Mouse (Mus musculus): Measurements from ENCODE around the gene Acot2. TPM values are rescaled to one million over a fixed set of nuclear protein-coding genes. Genes with fewer than 3 reads are reported as not detected.
"Not testable (repeated sequence)": the region's sequence is repeated elsewhere in the genome, so short reads cannot be mapped to it uniquely, and the experiment has no call there.

Acot2 gene
- 58.8 and 67.3 TPM in 2 replicates for polyA plus RNA-seq (2012; ENCODE audit: insufficient read depth, insufficient read length, missing spikeins)

DNA sequence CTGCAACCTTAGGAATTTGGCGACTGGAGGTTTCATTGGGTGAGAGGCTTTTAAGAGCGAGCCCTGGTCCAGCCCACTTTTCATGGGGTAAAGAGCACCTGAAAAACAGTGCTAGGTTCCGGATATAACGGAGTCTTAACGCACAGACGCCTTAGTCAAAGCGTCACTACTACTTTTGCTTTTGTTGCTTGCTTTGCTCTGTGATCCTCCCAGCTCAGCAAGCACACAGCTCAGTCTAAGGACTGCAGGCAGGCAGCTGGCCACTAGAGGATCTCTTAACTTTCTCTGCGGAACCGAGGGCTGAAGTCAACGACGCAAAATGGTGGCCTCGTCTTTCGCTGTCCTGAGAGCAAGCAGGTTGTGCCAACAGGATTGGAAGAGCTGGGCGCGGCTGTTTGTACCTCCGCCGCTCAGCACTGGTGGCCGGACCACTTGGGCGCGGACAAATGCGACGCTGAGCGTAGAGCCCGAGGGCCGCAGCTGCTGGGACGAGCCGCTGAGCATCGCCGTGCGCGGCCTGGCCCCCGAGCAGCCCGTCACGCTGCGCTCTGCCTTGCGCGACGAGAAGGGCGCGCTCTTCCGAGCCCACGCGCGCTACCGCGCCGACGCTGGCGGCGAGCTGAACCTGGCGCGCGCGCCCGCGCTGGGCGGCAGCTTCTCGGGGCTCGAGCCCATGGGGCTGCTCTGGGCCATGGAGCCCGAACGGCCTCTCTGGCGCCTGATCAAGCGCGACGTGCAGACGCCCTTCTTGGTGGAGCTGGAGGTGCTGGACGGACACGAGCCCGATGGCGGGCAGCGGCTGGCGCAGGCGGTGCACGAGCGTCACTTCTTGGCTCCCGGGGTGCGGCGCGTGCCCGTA is at the start of gene Acot2:
Acot2 (plus strand) TSS at position 279 of the 859 bp plus-strand sequence.
- peaks cover 6% of the 10 kb centered on the region; the same call in 1 of the 2 replicates for H3K4me1 ChIP-seq (ENCODE audit: control insufficient read depth, insufficient read depth, insufficient read length, low read length)
- peak within 1 kb of the TSS; percentile 92 for H3K27ac ChIP-seq (replicated peaks; ENCODE audit: low read depth, low read length)
- H3K4me3 ChIP-seq (ENCODE audit: insufficient read depth, low read depth, low read length) = peak within 1 kb of the TSS; percentile 86

DNA sequence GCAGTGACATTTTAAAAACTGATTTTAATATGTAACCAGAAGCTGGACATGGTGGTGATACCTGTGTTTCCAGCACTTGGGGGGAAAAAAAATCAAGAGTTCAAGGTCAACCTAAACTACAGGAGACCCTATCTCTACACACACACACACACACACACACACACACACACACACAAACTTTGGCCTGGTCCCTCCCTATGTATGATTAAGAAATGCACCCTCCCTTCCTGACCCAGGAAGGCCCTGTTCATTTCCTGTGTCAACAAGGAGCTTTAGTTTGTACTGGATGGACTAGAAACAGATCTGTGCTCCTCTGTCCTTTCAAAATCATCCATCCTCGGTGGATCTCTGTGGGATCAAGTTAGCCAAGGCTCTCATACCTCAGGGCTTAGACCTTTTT is 49.1 kb upstream of the Acot2 start:
- H3K4me3 ChIP-seq (ENCODE audit: insufficient read depth, low read depth, low read length) = not testable (repeated sequence)

DNA sequence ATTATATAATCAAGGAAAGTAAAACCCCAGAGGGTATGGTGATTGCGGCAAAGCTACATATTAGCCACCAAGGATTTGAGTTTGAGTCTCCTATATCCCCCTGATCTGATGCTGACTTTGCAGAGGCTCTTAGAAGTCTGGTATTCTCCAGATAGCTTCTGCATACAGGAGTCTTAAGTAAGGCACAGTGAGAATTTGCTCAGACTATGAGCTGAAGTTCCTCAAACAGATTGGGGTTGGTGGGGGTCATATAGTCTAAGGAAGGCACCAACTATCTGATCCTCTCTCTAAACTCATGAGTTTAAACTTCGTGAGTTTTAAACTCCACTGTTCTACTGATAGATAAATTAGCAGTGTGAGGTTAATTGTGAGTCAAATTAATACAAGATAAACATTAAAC is 48.3 kb upstream of the Acot2 start:
- no peaks in the 10 kb centered on the region for H3K4me1 ChIP-seq (ENCODE audit: control insufficient read depth, insufficient read depth, insufficient read length, low read length)
- H3K4me3 ChIP-seq (ENCODE audit: insufficient read depth, low read depth, low read length) = no peak overlapping the region
- H3K27ac ChIP-seq (replicated peaks; ENCODE audit: low read depth, low read length) = no peak overlapping the region

More for the DNA sequence above, 49.1 kb upstream of the Acot2 start:
- not testable (repeated sequence) for H3K4me1 ChIP-seq (ENCODE audit: control insufficient read depth, insufficient read depth, insufficient read length, low read length); H3K27ac ChIP-seq (replicated peaks; ENCODE audit: low read depth, low read length)

DNA sequence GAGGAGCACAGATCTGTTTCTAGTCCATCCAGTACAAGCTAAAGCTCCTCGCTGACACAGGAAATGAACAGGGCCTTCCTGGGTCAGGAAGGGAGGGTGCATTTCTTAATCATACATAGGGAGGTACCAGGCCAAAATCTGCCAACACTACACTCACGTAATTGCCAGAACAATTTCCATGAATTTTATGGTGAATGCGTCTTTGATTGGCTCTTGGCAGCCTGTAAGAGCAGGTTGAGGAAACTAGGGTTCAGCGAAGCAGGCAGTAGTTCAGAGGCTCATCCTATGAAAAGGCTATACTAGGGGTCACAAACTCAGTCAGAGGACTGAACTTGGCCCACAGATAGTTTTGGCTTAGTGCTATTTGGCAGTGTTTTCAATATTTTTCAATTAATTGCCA is 47.6 kb upstream of the Acot2 start:
- Histone ChIP-seq H3K4me1 (ENCODE audit: control insufficient read depth, insufficient read depth, insufficient read length, low read length) (no peaks in the 10 kb centered on the region), H3K4me3 (ENCODE audit: insufficient read depth, low read depth, low read length) (no peak overlapping the region), H3K27ac (replicated peaks; ENCODE audit: low read depth, low read length) (peak overlapping the region; percentile 27; the same call in 1 of the 2 replicates)

DNA sequence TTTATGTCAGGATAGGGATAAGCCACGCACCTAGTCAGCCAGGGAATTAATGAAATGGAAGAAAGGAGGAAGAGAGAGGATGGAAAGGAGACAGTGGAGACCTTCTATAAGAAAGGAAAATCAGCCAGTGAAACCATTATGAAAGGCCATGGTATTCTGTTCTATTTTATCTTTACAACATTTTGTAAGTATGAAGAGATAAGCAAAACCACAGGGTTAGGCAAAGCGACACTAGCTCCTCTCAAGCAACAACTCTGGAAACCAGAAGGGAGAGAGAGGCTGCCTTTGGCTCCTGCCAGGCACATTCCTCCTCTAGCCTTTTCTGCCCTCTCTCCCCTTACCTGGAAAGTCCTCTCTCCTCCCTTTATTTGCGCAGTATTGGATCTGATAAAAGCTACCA is 45.7 kb upstream of the Acot2 start:
- Histone ChIP-seq H3K4me1 (ENCODE audit: control insufficient read depth, insufficient read depth, insufficient read length, low read length) (no peaks in the 10 kb centered on the region), H3K27ac (replicated peaks; ENCODE audit: low read depth, low read length) (no peak overlapping the region), H3K4me3 (ENCODE audit: insufficient read depth, low read depth, low read length) (no peak overlapping the region)

DNA sequence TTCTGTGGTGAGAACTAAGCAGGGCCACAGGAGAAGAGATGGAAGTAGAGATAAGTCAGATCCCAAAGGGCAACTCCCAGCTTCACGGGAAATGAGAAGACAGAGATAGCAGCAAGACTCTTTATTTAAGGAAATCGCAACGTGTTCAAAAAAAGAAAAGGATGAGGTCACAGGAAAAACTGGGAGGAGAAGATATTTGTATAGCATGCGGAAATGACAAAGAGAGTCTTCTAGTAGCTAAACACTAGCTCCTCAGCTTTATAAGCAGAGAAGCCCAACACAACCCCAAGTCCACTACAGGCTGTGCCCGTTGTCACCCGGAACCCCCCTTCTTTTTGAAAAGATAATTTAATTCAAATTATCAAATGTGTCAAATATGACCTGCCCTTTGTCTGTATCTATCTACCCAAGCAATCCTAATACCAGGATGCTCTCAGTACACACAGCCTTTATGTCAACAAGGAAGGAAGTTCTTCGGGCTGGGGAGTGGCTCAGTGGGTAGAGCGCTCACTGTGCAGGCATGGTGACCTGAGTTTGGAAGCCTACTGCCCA is 40.3 kb upstream of the Acot2 start:
- Histone ChIP-seq H3K4me1 (ENCODE audit: control insufficient read depth, insufficient read depth, insufficient read length, low read length) (peaks cover 11% of the 10 kb centered on the region), H3K4me3 (ENCODE audit: insufficient read depth, low read depth, low read length) (no peak overlapping the region), H3K27ac (replicated peaks; ENCODE audit: low read depth, low read length) (peak overlapping the region; percentile 63)

DNA sequence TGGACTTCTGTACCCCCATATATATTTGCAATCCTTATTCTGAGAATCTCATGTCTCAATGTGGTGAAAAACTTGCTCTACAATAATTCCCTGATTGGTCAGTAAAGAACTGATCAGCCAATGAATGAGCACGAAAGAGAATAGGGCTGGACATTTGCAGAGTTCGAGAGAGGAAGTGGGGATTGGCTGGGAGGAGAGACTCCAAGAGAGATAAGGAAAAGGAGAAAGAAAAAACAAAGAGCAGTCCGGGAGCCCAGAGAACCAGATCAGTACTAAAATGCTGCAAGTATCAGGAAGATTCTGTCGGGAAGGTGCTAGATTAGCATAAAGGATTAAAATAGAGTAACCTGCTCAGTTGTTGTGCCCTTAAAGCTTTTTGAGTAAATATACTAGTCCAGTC is 38.6 kb upstream of the Acot2 start:
- H3K4me1 ChIP-seq (ENCODE audit: control insufficient read depth, insufficient read depth, insufficient read length, low read length) = peaks cover 13% of the 10 kb centered on the region
- no peak overlapping the region for H3K4me3 ChIP-seq (ENCODE audit: insufficient read depth, low read depth, low read length)
- no peak overlapping the region for H3K27ac ChIP-seq (replicated peaks; ENCODE audit: low read depth, low read length)

DNA sequence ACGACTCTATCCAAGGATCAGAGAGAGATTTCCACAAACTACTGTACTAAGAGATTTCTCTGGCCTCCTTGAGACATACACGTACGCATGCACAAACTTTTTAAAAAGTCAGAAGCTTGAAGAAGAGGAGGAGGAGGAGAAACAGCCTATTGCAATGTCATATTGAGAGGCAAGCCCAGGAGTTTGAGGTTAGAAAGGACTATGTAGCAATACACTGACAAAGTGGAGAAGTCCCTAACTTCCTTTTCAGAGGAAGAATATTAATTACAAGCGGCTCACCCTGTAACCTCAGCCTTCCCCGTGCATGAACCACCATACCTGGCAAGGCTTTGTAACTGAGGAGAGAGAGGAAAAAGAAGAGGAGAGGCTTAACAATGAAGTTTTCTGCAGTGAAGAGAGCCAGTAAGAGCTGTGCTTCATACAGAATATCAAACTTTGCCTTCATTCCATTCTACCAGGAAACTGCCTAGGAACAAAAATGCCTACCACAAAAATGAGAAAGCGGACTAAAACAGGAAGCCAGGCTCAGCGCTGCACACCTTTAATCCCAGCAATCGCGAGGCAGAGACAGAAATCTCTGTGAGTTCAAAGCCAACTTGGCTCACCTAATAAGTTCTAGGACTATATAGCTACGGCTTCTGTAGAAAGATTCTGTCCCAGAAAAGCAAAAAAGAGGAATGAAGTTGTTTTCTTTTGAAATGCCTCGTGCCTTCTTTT is 37.7 kb upstream of the Acot2 start:
- Histone ChIP-seq H3K4me1 (ENCODE audit: control insufficient read depth, insufficient read depth, insufficient read length, low read length) (peaks cover 13% of the 10 kb centered on the region), H3K4me3 (ENCODE audit: insufficient read depth, low read depth, low read length) (peak overlapping the region; percentile 96), H3K27ac (replicated peaks; ENCODE audit: low read depth, low read length) (peak overlapping the region; percentile 48)

DNA sequence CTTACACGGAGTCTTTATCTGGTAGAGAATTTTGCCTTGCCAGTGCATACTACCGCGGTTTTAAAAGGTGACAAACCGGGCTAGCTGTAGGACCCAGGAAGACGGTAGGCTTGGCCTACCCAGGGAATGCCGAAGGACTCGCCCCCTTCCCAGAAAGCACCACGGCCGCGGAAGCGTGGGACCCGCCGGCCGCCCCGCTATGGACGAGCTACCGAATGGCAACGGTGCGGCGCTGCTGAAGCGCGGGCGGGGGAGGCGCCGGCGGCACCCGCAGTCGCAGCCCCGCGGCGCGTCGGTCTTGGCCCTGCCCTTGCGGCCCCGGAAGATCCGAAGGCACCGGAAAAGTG is 37.2 kb upstream of the Acot2 start, which contains the start of gene Riox1:
Riox1 (plus strand) TSS at position 116 of the 347 bp plus-strand sequence.
- H3K4me1 ChIP-seq (ENCODE audit: control insufficient read depth, insufficient read depth, insufficient read length, low read length) = peaks cover 13% of the 10 kb centered on the region
- peak within 1 kb of the TSS; percentile 48 for H3K27ac ChIP-seq (replicated peaks; ENCODE audit: low read depth, low read length)

DNA sequence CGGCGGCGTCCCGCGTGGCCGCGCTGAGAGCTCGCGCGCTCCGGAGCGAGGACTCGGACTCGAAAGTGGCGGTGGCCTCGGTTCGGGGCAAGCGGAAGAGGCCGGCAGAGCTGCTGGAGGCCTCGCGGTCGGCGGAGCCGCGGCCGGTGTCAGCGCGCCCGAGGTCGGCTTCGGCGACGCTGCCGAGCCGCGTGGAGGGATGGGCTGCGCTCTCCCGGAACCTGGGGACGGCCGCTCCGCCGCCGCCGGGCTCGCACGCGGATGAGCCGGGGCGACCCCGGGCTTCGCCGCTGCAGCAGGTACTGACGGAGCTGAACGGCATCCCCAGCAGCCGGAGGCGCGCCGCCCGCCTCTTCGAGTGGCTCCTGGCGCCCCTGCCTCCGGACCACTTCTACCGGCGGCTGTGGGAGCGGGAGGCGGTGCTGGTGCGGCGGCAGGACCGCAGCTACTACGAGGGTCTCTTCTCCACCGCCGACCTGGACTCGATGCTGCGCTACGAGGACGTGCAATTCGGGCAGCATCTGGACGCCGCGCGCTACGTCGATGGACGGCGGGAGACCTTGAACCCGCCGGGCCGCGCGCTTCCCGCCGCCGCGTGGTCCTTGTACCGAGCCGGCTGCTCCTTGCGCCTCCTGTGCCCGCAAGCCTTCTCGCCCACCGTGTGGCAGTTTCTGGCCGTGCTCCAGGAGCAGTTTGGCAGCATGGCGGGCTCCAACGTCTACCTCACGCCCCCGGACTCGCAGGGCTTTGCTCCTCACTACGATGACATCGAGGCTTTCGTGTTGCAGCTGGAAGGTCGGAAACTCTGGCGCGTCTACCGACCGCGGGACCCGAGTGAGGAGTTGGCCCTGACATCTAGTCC is 36.6 kb upstream of the Acot2 start:
- Histone ChIP-seq H3K4me1 (ENCODE audit: control insufficient read depth, insufficient read depth, insufficient read length, low read length) (peaks cover 13% of the 10 kb centered on the region), H3K27ac (replicated peaks; ENCODE audit: low read depth, low read length) (0 out of 2 replicates have a peak overlapping the region, but pooled peaks have one; percentile 26), H3K4me3 (ENCODE audit: insufficient read depth, low read depth, low read length) (peak overlapping the region; percentile 96)

More for the DNA sequence above, 37.2 kb upstream of the Acot2 start, which contains the start of gene Riox1:
- H3K4me3 ChIP-seq (ENCODE audit: insufficient read depth, low read depth, low read length) = peak within 1 kb of the TSS; percentile 96

DNA sequence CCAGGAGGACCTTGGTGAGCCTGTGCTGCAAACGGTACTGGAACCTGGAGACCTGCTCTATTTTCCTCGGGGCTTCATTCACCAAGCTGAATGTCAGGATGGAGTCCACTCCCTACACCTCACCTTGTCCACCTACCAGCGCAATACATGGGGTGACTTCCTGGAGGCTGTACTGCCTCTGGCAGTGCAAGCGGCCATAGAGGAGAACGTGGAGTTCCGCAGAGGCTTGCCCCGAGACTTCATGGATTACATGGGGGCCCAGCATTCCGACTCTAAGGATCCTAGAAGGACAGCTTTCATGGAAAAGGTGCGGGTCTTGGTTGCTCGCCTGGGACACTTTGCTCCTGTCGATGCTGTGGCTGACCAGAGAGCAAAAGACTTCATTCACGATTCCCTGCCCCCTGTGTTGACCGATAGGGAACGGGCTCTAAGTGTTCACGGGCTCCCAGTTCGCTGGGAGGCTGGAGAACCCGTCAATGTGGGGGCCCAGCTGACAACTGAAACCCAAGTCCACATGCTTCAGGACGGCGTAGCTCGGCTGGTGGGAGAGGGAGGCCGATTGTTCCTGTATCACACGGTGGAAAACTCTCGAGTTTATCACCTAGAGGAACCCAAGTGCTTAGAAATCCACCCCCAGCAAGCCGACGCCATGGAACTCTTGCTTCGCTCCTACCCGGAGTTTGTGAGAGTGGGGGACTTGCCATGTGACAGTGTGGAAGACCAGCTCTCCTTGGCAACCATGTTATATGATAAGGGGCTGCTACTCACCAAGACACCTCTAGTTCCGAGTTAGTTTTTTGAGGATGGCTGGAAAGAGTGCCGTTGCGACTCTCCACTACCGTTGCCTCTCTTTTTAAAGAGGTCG is 35.7 kb upstream of the Acot2 start:
- Histone ChIP-seq H3K4me1 (ENCODE audit: control insufficient read depth, insufficient read depth, insufficient read length, low read length) (peaks cover 13% of the 10 kb centered on the region), H3K4me3 (ENCODE audit: insufficient read depth, low read depth, low read length) (peak overlapping the region; percentile 96), H3K27ac (replicated peaks; ENCODE audit: low read depth, low read length) (no peak overlapping the region)

DNA sequence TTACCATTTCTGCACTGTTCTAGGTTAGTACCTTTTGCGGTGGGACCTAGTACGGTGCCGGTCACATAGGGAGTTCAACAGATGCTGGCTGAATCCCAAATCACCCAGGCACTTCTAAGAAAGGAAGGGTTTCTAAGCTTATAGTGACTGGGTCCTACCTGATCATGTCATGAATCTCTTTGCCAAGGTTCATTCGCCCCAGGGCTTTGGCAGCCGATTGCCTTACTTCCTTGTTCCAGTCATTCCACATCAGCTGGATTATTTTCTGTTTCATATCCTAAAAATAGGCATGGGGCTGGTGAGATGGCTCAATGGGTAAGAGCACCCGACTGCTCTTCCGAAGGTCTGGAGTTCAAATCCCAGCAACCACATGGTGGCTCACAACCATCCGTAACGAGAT is 29.4 kb upstream of the Acot2 start:
- Histone ChIP-seq H3K27ac (replicated peaks; ENCODE audit: low read depth, low read length) (no peak overlapping the region), H3K4me3 (ENCODE audit: insufficient read depth, low read depth, low read length) (no peak overlapping the region), H3K4me1 (ENCODE audit: control insufficient read depth, insufficient read depth, insufficient read length, low read length) (0 out of 2 replicates have a peak, but pooled peaks cover 3% of the 10 kb centered on the region)

DNA sequence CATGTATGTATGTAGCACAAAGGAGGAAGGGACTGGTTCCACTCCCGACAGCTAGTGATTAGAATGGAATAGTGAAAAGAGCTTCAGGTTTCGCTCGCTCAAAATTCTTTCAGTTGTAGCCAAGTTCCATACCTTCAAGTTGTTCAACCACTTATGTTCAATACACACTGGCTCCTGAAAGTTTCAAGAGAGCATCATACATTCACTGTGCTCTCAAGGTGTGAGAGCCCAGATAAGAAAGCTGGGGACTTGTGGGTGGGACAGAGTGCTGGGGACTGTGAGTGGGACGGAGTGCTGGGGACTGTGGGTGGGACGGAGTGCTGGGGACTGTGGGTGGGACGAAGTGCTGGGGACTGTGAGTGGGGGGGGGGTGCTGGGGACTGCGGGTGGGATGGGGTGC is 22.4 kb upstream of the Acot2 start:
- Histone ChIP-seq H3K27ac (replicated peaks; ENCODE audit: low read depth, low read length) (no peak overlapping the region), H3K4me1 (ENCODE audit: control insufficient read depth, insufficient read depth, insufficient read length, low read length) (no peaks in the 10 kb centered on the region), H3K4me3 (ENCODE audit: insufficient read depth, low read depth, low read length) (no peak overlapping the region)

DNA sequence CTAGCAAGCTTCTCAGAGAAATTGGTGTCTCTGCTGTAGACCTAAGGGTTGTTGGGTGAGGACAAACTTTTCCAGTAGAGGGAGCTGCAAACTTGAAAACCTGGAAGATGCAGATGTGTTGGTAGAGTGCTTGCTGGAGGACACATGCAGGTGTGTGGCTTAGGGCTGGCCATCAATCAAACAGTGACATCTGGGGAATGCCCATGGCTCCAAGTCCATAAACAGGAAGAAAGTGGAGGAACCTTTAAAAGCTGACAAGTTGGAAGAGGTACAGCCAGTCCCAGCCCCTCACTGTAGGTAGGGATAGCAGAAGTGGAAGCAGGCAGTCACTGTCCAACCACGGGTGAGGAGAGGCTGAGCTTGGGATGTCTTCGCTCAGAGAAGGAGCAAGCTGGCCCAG is 15.5 kb upstream of the Acot2 start:
- no peak overlapping the region for H3K4me3 ChIP-seq (ENCODE audit: insufficient read depth, low read depth, low read length)
- H3K4me1 ChIP-seq (ENCODE audit: control insufficient read depth, insufficient read depth, insufficient read length, low read length) = no peaks in the 10 kb centered on the region
- H3K27ac ChIP-seq (replicated peaks; ENCODE audit: low read depth, low read length) = no peak overlapping the region
